Mouse (Mus musculus) spleen, adult 2 months (tissue): ENCODE data around the gene Cacna2d3.

Source experiments
- CTCF ChIP-seq: fragments of 200-500 bp; IDR thresholded peaks from 2 replicates; pipeline ENCODE4 v1.5.1; 2011; ENCODE audit warnings: mild to moderate bottlenecking, inconsistent platforms; ENCODE audit not compliant: insufficient read depth, insufficient read length, insufficient replicate concordance; ENCODE audit errors: extremely low read depth
- POLR2A ChIP-seq: fragments of 200-500 bp; IDR thresholded peaks from 2 replicates; pipeline ENCODE4 v1.6.1; 2011; ENCODE audit warnings: low read depth, low read length, inconsistent platforms

DNA sequence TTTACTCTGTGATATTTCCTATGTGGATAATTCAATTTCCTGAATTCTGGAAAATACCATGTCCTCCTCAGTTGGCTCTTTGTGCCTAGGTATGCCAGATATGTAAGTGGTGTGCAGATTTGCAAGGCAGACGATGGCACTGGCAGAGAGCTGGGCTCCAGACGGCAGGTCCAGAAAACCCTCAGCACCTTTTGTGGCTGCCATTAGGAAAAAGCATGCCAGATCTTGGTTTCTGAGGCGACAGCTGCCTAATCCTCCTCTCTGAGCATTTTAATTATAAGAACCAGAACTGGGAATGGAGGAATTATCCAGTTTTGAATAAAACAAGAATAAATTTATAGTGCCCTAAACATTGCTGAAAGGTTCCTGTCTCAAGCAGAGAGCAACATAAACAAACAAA, 767.1 kb downstream of the Cacna2d3 start:
- TF ChIP-seq POLR2A (no peak), CTCF (no peak)
